Mouse (Mus musculus) olfactory bulb, adult 2 months (tissue): ENCODE measurements around the gene Slc2a6.

Experiments
- CTCF ChIP-seq: fragments of 200-500 bp; IDR thresholded peaks from 2 replicates; pipeline ENCODE4 v1.5.1; 2012; ENCODE audit warnings: low read depth, mild to moderate bottlenecking, low read length, moderate library complexity; ENCODE audit not compliant: insufficient read depth
- POLR2A ChIP-seq: fragments of 200-500 bp; IDR thresholded peaks from 2 replicates; pipeline ENCODE4 v1.6.1; 2012; ENCODE audit warnings: mild to moderate bottlenecking, low read depth, low read length, moderate library complexity; ENCODE audit not compliant: insufficient read depth

GRCm38 (mm10) chr2:27071978-27072377 lies 44.2 kb upstream of the Slc2a6 start, which contains the start of gene Mymk:
- TF ChIP-seq CTCF (no peak), POLR2A (no peak)
